25 mouse cellular contexts compared by ENCODE assay signal in the genomic region with DNA sequence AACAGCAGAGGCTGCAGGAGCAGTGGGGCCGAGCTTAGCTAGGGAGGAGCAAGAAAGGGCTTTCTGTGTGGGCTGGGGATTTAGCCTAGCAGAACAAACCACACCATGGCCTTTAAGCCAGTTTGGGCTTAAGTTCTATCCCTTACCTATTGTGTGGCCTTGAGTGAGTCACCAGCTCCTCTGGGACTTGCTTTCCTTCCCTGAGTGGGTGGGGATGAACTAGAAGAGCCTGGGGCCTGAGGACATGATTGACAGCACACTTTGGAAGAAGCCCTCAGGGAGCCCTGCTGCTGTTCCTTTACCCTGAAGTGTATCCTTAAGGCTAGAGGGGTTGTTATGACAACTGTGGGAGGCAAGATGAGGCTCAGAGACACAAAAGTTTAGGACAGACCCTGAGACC.
A peak's percentile ranks its signal among the peaks of the same experiment; 100 is the strongest.
DNase-seq lines count a peak whose midpoint lies in the region; ATAC-seq and TF ChIP-seq lines count a peak whose summit lies in the region.
"Had no signal": no experiment of that assay in that cellular context is flagged by ENCODE, and none has a peak within 500 bp of the region (broad histone marks: within the 10 kb centered on the region; RNA-seq: fewer than 3 reads in every experiment).

No protein-coding gene starts in this region.

- 64% methylated on average over 1 of the region's 1 CpGs for WGBS in heart, embryonic 13.5 days
- 68% methylated on average over 1 of the region's 1 CpGs for WGBS in heart, embryonic 16.5 days

- POLR2A ChIA-PET in Patski (lab: Charles Lee) = no interaction called here

- in situ Hi-C loops in Patski (cut with MboI; ENCODE audit: low pct_unique_long_range_greater_than_20kb) = no loop called here

- H3K4me2 ChIP-seq in heart, embryonic 13.5 days = no peak overlapping the region
- no peak overlapping the region for H3K4me2 ChIP-seq in heart, embryonic 16.5 days (ENCODE audit: low read depth, low read length)
- H3K4me2 ChIP-seq: hindbrain, embryonic 15.5 days; intestine, embryonic 15.5 days; limb, embryonic 13.5 days; liver, embryonic 12.5 days; midbrain, embryonic 12.5 days had no signal

- peak; percentile 50 for DNase-seq in adrenal gland, adult 2 months
- DNase-seq in adrenal gland, postnatal 14 days = no peak
- DNase-seq in heart, postnatal 36 days = no peak
- peak; percentile 24 for DNase-seq in Patski (ENCODE audit: low read depth, low spot score)
- no peak for DNase-seq in embryo, embryonic 10.5 days (ENCODE audit: low spot score)
- no peak for DNase-seq in left cerebral cortex, adult 2 months (ENCODE audit: extremely low spot score in 1 of 2, low spot score in 2 of 2)
- DNase-seq: cerebellum, adult 11 months; cerebellum, adult 9-11 months; forebrain, postnatal 0 days; kidney, adult 9 months; layer of hippocampus, postnatal 36 days; lung, adult 2 months; right cerebral cortex, postnatal 14 days; spleen, adult 18-20 months; thymus, adult 18-20 months; thymus, postnatal 36 days had no signal

- ATAC-seq in heart, embryonic 13.5 days (ENCODE audit: extremely low read depth, insufficient number of reproducible peaks, low FRiP score, low TSS enrichment) = no peak
- ATAC-seq in Patski = no peak
- ATAC-seq in heart, embryonic 16.5 days (replicated peaks; ENCODE audit: extremely low read depth, insufficient read depth, low FRiP score) = no peak
- ATAC-seq: CD4-positive, CD25-positive, alpha-beta regulatory T cell, adult 4 months; forebrain, postnatal 0 days; intestine, embryonic 15.5 days; liver, embryonic 12.5 days had no signal

- H3K36me3 ChIP-seq in heart, embryonic 13.5 days = peaks cover 37% of the 10 kb centered on the region
- H3K36me3 ChIP-seq in heart, embryonic 16.5 days (ENCODE audit: control insufficient read depth, insufficient read depth) = no peaks in the 10 kb centered on the region
- H3K36me3 ChIP-seq: liver, embryonic 12.5 days had no signal

- H3K4me3 ChIP-seq in heart, embryonic 13.5 days = no peak overlapping the region
- H3K4me3 ChIP-seq in heart, embryonic 16.5 days (ENCODE audit: low read length) = no peak overlapping the region
- no peak overlapping the region for H3K4me3 ChIP-seq in left cerebral cortex, adult 2 months
- H3K4me3 ChIP-seq: embryonic facial prominence, embryonic 10.5 days; hindbrain, embryonic 15.5 days; intestine, embryonic 15.5 days; limb, embryonic 13.5 days; liver, embryonic 12.5 days; midbrain, embryonic 12.5 days had no signal

- peaks cover 74% of the 10 kb centered on the region for H3K27me3 ChIP-seq in heart, embryonic 13.5 days (replicated peaks)
- no peaks in the 10 kb centered on the region for H3K27me3 ChIP-seq in Patski
- peaks cover 4% of the 10 kb centered on the region; the same call in 1 of the 2 replicates for H3K27me3 ChIP-seq in heart, embryonic 16.5 days (ENCODE audit: control insufficient read depth, insufficient read depth, low read length)
- H3K27me3 ChIP-seq: hindbrain, embryonic 15.5 days; intestine, embryonic 15.5 days; limb, embryonic 13.5 days; liver, embryonic 12.5 days; midbrain, embryonic 12.5 days had no signal

- H3K9ac ChIP-seq in heart, embryonic 13.5 days = no peak overlapping the region
- H3K9ac ChIP-seq in heart, embryonic 16.5 days (ENCODE audit: low read length) = no peak overlapping the region
- H3K9ac ChIP-seq: forebrain, postnatal 0 days; hindbrain, embryonic 15.5 days; intestine, embryonic 15.5 days; limb, embryonic 13.5 days; liver, embryonic 12.5 days; midbrain, embryonic 12.5 days had no signal

- H3K27ac ChIP-seq in heart, embryonic 13.5 days (replicated peaks) = peak overlapping the region; percentile 43
- 0 out of 2 replicates have a peak overlapping the region, but pooled peaks have one; percentile 17 for H3K27ac ChIP-seq in heart, embryonic 16.5 days (ENCODE audit: low read length)
- H3K27ac ChIP-seq in left cerebral cortex, adult 2 months = no peak overlapping the region
- H3K27ac ChIP-seq: embryonic facial prominence, embryonic 10.5 days; hindbrain, embryonic 15.5 days; intestine, embryonic 15.5 days; limb, embryonic 13.5 days; liver, embryonic 12.5 days; midbrain, embryonic 12.5 days had no signal

- TF ChIP-seq CTCF in Patski (IDR thresholded peaks at IDR 0.05) = no peak
- TF ChIP-seq CTCF in left cerebral cortex, adult 2 months (IDR thresholded peaks at IDR 0.05) = no peak

- H3K9me3 ChIP-seq in heart, embryonic 13.5 days = no peaks in the 10 kb centered on the region
- H3K9me3 ChIP-seq in heart, embryonic 16.5 days (replicated peaks; ENCODE audit: control insufficient read depth, low read length) = no peaks in the 10 kb centered on the region
- H3K9me3 ChIP-seq: embryonic facial prominence, embryonic 10.5 days; hindbrain, embryonic 15.5 days; intestine, embryonic 15.5 days; limb, embryonic 13.5 days; liver, embryonic 12.5 days; midbrain, embryonic 12.5 days had no signal

- CTCF ChIA-PET in Patski (lab: Charles Lee) = interaction anchor here (1.2 kb wide), 1 partner anchor 72 kb away, joined by 3 read pairs; no protein-coding TSS in a partner anchor

- peaks cover 68% of the 10 kb centered on the region for H3K4me1 ChIP-seq in heart, embryonic 13.5 days
- peaks cover 22% of the 10 kb centered on the region for H3K4me1 ChIP-seq in heart, embryonic 16.5 days (ENCODE audit: control insufficient read depth, insufficient read depth, low read length)

- intact Hi-C loops in heart, postnatal 36 days (cut with DNase I) = loop anchor here (5.0 kb wide), 1 partner anchor 84 kb away; no protein-coding TSS in a partner anchor
- intact Hi-C loops in left cerebral cortex, adult 2 months (cut with DNase I) = loop anchor here (5.0 kb wide), 1 partner anchor 44 kb away; no protein-coding TSS in a partner anchor

Comparison
In these comparisons a context has a peak if more than half of its experiments do, and no peak if none do; other contexts are left out.
1. DNase-seq: peak in adrenal gland, adult 2 months (single experiment) and Patski (single experiment); none in adrenal gland, postnatal 14 days (single experiment), heart, postnatal 36 days (0 of 2), embryo, embryonic 10.5 days (single experiment) and left cerebral cortex, adult 2 months (0 of 2).